Mouse (Mus musculus) embryonic facial prominence, embryonic 11.5 days (tissue): Measurements from ENCODE around the gene Ugt1a8. TPM values are rescaled to one million over a fixed set of nuclear protein-coding genes. Genes with fewer than 3 reads are reported as not detected.

Experiments used
- ATAC-seq: fragments of 200-750 bp; cut with Nextera tagmentation; replicated peaks from 2 replicates; pipeline ENCODE4 v1.8.0; 2017; ENCODE audit warnings: low read depth; ENCODE audit not compliant: insufficient number of reproducible peaks, low FRiP score, low TSS enrichment
- DNase-seq: peaks from one replicate; pipeline ENCODE4 v3.0.0-alpha.2; 2015; ENCODE audit warnings: low spot score
- H3K27ac ChIP-seq: fragments of 300-500 bp; sonication (generic); replicated peaks from 2 replicates; pipeline ENCODE4 v1.5.1; 2014; ENCODE audit warnings: mild to moderate bottlenecking, low read depth, low read length, control low read depth
- H3K27me3 ChIP-seq: fragments of 300-500 bp; sonication (generic); 2 replicates; pipeline ENCODE4 v1.6.1; 2014; ENCODE audit warnings: mild to moderate bottlenecking, low read length, moderate library complexity, mixed read lengths; ENCODE audit not compliant: control insufficient read depth, insufficient read depth
- H3K36me3 ChIP-seq: fragments of 300-500 bp; sonication (generic); replicated peaks from 2 replicates; pipeline ENCODE4 v1.6.1; 2014; ENCODE audit warnings: low read depth, mild to moderate bottlenecking, low read length, moderate library complexity, mixed read lengths; ENCODE audit not compliant: control insufficient read depth, insufficient read depth
- H3K4me1 ChIP-seq: fragments of 300-500 bp; sonication (generic); 2 replicates; pipeline ENCODE4 v1.6.1; 2014; ENCODE audit warnings: low read length, mixed read lengths; ENCODE audit not compliant: control insufficient read depth, insufficient read depth
- H3K4me2 ChIP-seq: fragments of 300-500 bp; sonication (generic); 2 replicates; pipeline ENCODE4 v1.6.1; 2014; ENCODE audit warnings: low read depth, mild to moderate bottlenecking, control low read depth, low read length, moderate library complexity
- H3K4me3 ChIP-seq: fragments of 300-500 bp; sonication (generic); 2 replicates; pipeline ENCODE4 v1.5.1; 2014; ENCODE audit warnings: low read depth, low read length, control low read depth
- H3K9ac ChIP-seq: fragments of 300-500 bp; sonication (generic); replicated peaks from 2 replicates; pipeline ENCODE4 v1.6.1; 2014; ENCODE audit warnings: mild to moderate bottlenecking, control low read depth, low read length
- H3K9me3 ChIP-seq: fragments of 300-500 bp; sonication (generic); replicated peaks from 2 replicates; pipeline ENCODE4 v1.6.1; 2016; ENCODE audit warnings: mild to moderate bottlenecking, low read length, inconsistent platforms, mixed read lengths; ENCODE audit not compliant: control insufficient read depth
- WGBS: fragments of 180-500 bp; shearing (Covaris S2); extraction: QIAGEN DNeasy Blood & Tissue Kit; methylation state at CpG from one replicate; pipeline ENCODE4 v1.1.7; 2014; 5-methylcytosine and 5-hydroxymethylcytosine counted together
- polyA plus RNA-seq: library from polyadenylated mRNA; unstranded; fragments of >200 nt; fragmentation: Nextera tagmentation; extraction: Ambion mirVana; gene quantifications from 2 replicates; pipeline ENCODE4 v1.2.1, GENCODE M21; 2014

Ugt1a8 gene
- polyA plus RNA-seq, 1 experiment from 2014 or later, result not detected

- no peak for DNase-seq
- H3K36me3 ChIP-seq, result no peaks in the 10 kb centered on the region
- no peak overlapping the region for H3K4me3 ChIP-seq
- H3K9ac ChIP-seq, result no peak overlapping the region
- H3K4me1 ChIP-seq, result no peaks in the 10 kb centered on the region
- 77% methylated on average over 8 of the region's 8 CpGs for WGBS
- peaks cover 90% of the 10 kb centered on the region for H3K9me3 ChIP-seq
- ATAC-seq, result no peak
- no peak overlapping the region for H3K4me2 ChIP-seq
- no peaks in the 10 kb centered on the region for H3K27me3 ChIP-seq
- H3K27ac ChIP-seq, result no peak overlapping the region
Measured at GRCm38 (mm10) chr1:88253106-88253505, 165.5 kb downstream of the Ugt1a8 start.

- no peaks in the 10 kb centered on the region for H3K27me3 ChIP-seq
- H3K9ac ChIP-seq, result no peak overlapping the region
- WGBS, result 68% methylated on average over 6 of the region's 6 CpGs
- H3K4me3 ChIP-seq, result no peak overlapping the region
- no peak overlapping the region for H3K27ac ChIP-seq
- no peak overlapping the region for H3K4me2 ChIP-seq
- peaks cover 90% of the 10 kb centered on the region for H3K9me3 ChIP-seq
- no peak for ATAC-seq
- DNase-seq, result no peak
- H3K4me1 ChIP-seq, result no peaks in the 10 kb centered on the region
- H3K36me3 ChIP-seq, result no peaks in the 10 kb centered on the region
Measured at GRCm38 (mm10) chr1:88253540-88253939, 165.9 kb downstream of the Ugt1a8 start.

- peaks cover 83% of the 10 kb centered on the region for H3K9me3 ChIP-seq
- H3K27me3 ChIP-seq, result no peaks in the 10 kb centered on the region
- DNase-seq (no peak), ATAC-seq (no peak)
- no peak overlapping the region for H3K4me2 ChIP-seq
- no peak overlapping the region for H3K27ac ChIP-seq
- no peaks in the 10 kb centered on the region for H3K4me1 ChIP-seq
- H3K9ac ChIP-seq, result no peak overlapping the region
- peaks cover 5% of the 10 kb centered on the region for H3K36me3 ChIP-seq
- 87% methylated on average over 12 of the region's 12 CpGs for WGBS
- H3K4me3 ChIP-seq, result no peak overlapping the region
Measured at GRCm38 (mm10) chr1:88254793-88255465, 167.3 kb downstream of the Ugt1a8 start.

GRCm38 (mm10) chr1:88255466-88255857 lies 167.8 kb downstream of the Ugt1a8 start:
- no peak overlapping the region for H3K4me2 ChIP-seq
- H3K4me3 ChIP-seq, result no peak overlapping the region
- WGBS, result 55% methylated on average over 2 of the region's 2 CpGs
- no peaks in the 10 kb centered on the region for H3K4me1 ChIP-seq
- no peak for DNase-seq
- no peak for ATAC-seq
- no peak overlapping the region for H3K27ac ChIP-seq
- peaks cover 81% of the 10 kb centered on the region for H3K9me3 ChIP-seq
- no peaks in the 10 kb centered on the region for H3K27me3 ChIP-seq
- H3K36me3 ChIP-seq, result peaks cover 11% of the 10 kb centered on the region
- no peak overlapping the region for H3K9ac ChIP-seq

GRCm38 (mm10) chr1:88255989-88256754 lies 168.6 kb downstream of the Ugt1a8 start:
- no peak overlapping the region for H3K4me3 ChIP-seq
- WGBS, result 80% methylated on average over 13 of the region's 13 CpGs
- no peak for ATAC-seq
- H3K4me2 ChIP-seq, result no peak overlapping the region
- H3K4me1 ChIP-seq, result no peaks in the 10 kb centered on the region
- no peak for DNase-seq
- H3K27me3 ChIP-seq, result no peaks in the 10 kb centered on the region
- peaks cover 16% of the 10 kb centered on the region for H3K36me3 ChIP-seq
- no peak overlapping the region for H3K9ac ChIP-seq
- no peak overlapping the region for H3K27ac ChIP-seq
- H3K9me3 ChIP-seq, result peaks cover 74% of the 10 kb centered on the region

- H3K4me3 ChIP-seq, result no peak overlapping the region
- no peak overlapping the region for H3K4me2 ChIP-seq
- 78% methylated on average over 10 of the region's 10 CpGs for WGBS
- peaks cover 69% of the 10 kb centered on the region for H3K9me3 ChIP-seq
- H3K9ac ChIP-seq, result no peak overlapping the region
- H3K36me3 ChIP-seq, result peaks cover 24% of the 10 kb centered on the region
- H3K4me1 ChIP-seq, result no peaks in the 10 kb centered on the region
- ATAC-seq (no peak), DNase-seq (no peak)
- H3K27ac ChIP-seq, result no peak overlapping the region
- H3K27me3 ChIP-seq, result no peaks in the 10 kb centered on the region
Measured at GRCm38 (mm10) chr1:88256886-88257663, 169.5 kb downstream of the Ugt1a8 start.

GRCm38 (mm10) chr1:88257681-88258080 lies 170.1 kb downstream of the Ugt1a8 start:
- DNase-seq, result no peak
- Histone ChIP-seq H3K9me3 (peaks cover 63% of the 10 kb centered on the region), H3K27me3 (no peaks in the 10 kb centered on the region), H3K4me1 (no peaks in the 10 kb centered on the region), H3K27ac (no peak overlapping the region), H3K36me3 (peaks cover 30% of the 10 kb centered on the region), H3K9ac (no peak overlapping the region), H3K4me2 (no peak overlapping the region), H3K4me3 (no peak overlapping the region)
- no peak for ATAC-seq
- WGBS, result 80% methylated on average over 6 of the region's 6 CpGs

GRCm38 (mm10) chr1:88258361-88258760 lies 170.7 kb downstream of the Ugt1a8 start:
- WGBS, result 73% methylated on average over 6 of the region's 6 CpGs
- Histone ChIP-seq H3K4me2 (no peak overlapping the region), H3K27ac (no peak overlapping the region), H3K4me1 (no peaks in the 10 kb centered on the region), H3K9me3 (peaks cover 59% of the 10 kb centered on the region), H3K27me3 (no peaks in the 10 kb centered on the region), H3K9ac (no peak overlapping the region), H3K4me3 (no peak overlapping the region), H3K36me3 (peaks cover 37% of the 10 kb centered on the region)
- no peak for DNase-seq
- no peak for ATAC-seq
